Mouse (Mus musculus) MEL (cell line): Measurements from ENCODE around the gene Slc6a3. TPM values are rescaled to one million over a fixed set of nuclear protein-coding genes. Genes with fewer than 3 reads are reported as not detected.
A peak's percentile ranks its signal among the peaks of the same experiment; 100 is the strongest.

Experiments
- DNase-seq: peaks from one replicate; pipeline ENCODE4 v3.0.0; 2011; ENCODE audit warnings: low read depth, low spot score
- H3K27ac ChIP-seq: 2 replicates; pipeline ENCODE4 v1.5.1; 2012; ENCODE audit warnings: low read depth, mild to moderate bottlenecking, control low read depth, low read length, moderate library complexity; ENCODE audit not compliant: control insufficient read depth
- H3K27me3 ChIP-seq, 2 experiments: fragments of 150-350 bp in 1 of 2; sonication (generic) in 1 of 2; 2 replicates each; pipeline ENCODE4 v1.6.1; 2012; ENCODE audit warnings: low read length in 2 of 2, mild to moderate bottlenecking in 2 of 2, improper control_type of control experiment in 1 of 2, moderate library complexity in 1 of 2; ENCODE audit not compliant: insufficient read depth in 2 of 2, control insufficient read depth in 1 of 2
- H3K36me3 ChIP-seq, 2 experiments: 2 replicates each; pipeline ENCODE4 v1.6.1; 2012 to 2014; ENCODE audit warnings: low read length in 2 of 2, improper control_type of control experiment in 1 of 2, inconsistent platforms in 1 of 2, mild to moderate bottlenecking in 1 of 2; ENCODE audit not compliant: insufficient read depth in 2 of 2, control insufficient read depth in 1 of 2
- H3K4me1 ChIP-seq, 2 experiments: fragments of 150-350 bp in 1 of 2; sonication (generic) in 1 of 2; 2 replicates each; pipeline ENCODE4 v1.6.1; 2012; ENCODE audit warnings: low read length in 2 of 2, improper control_type of control experiment in 1 of 2, mild to moderate bottlenecking in 1 of 2; ENCODE audit not compliant: insufficient read depth in 2 of 2, control insufficient read depth in 1 of 2
- H3K4me3 ChIP-seq, 2 experiments: fragments of 150-350 bp in 1 of 2; sonication (generic) in 1 of 2; 2 replicates each; pipeline ENCODE4 v1.5.1; 2012; ENCODE audit warnings: low read depth in 2 of 2, low read length in 2 of 2, mild to moderate bottlenecking in 2 of 2, moderate library complexity in 2 of 2, control low read depth in 1 of 2, improper control_type of control experiment in 1 of 2; ENCODE audit not compliant: control insufficient read depth in 1 of 2, insufficient read depth in 1 of 2
- H3K79me2 ChIP-seq: 2 replicates; pipeline ENCODE4 v1.6.1; 2012; ENCODE audit warnings: mild to moderate bottlenecking, low read length, moderate library complexity; ENCODE audit not compliant: control insufficient read depth, poor library complexity, insufficient read depth
- H3K9ac ChIP-seq: 2 replicates; pipeline ENCODE4 v1.6.1; 2012; ENCODE audit warnings: low read depth, mild to moderate bottlenecking, control low read depth, low read length, moderate library complexity; ENCODE audit not compliant: control insufficient read depth, poor library complexity, severe bottlenecking
- H3K9me3 ChIP-seq: fragments of 150-350 bp; sonication (generic); replicated peaks from 2 replicates; pipeline ENCODE4 v1.6.1; 2012; ENCODE audit warnings: mild to moderate bottlenecking, low read length, improper control_type of control experiment, moderate library complexity; ENCODE audit not compliant: insufficient read depth
- BHLHE40 ChIP-seq: IDR thresholded peaks from 2 replicates; pipeline ENCODE4 v1.6.1; 2012; ENCODE audit warnings: low read depth, mild to moderate bottlenecking, inconsistent platforms, low read length, improper control_type of control experiment, borderline replicate concordance
- E2F4 ChIP-seq: IDR thresholded peaks from 2 replicates; pipeline ENCODE4 v1.6.1; 2011; ENCODE audit warnings: low read depth, low read length, improper control_type of control experiment, borderline replicate concordance
- GABPA ChIP-seq: IDR thresholded peaks from 2 replicates; pipeline ENCODE4 v1.6.1; 2012; ENCODE audit warnings: low read depth, mild to moderate bottlenecking, inconsistent platforms, low read length, improper control_type of control experiment, moderate library complexity
- GATA1 ChIP-seq: IDR thresholded peaks from 2 replicates; pipeline ENCODE4 v1.6.1; 2011; ENCODE audit warnings: low read depth, low read length, improper control_type of control experiment
- HCFC1 ChIP-seq: IDR thresholded peaks from 2 replicates; pipeline ENCODE4 v1.6.1; 2012; ENCODE audit warnings: low read depth, mild to moderate bottlenecking, inconsistent platforms, low read length, improper control_type of control experiment, moderate library complexity
- KAT2A ChIP-seq: conservative IDR thresholded peaks from 2 replicates; pipeline ENCODE4 v1.6.1; 2012; ENCODE audit warnings: low read depth, low read length, improper control_type of control experiment, inconsistent platforms
- MAX ChIP-seq: IDR thresholded peaks from 2 replicates; pipeline ENCODE4 v1.6.1; 2011; ENCODE audit warnings: low read length, improper control_type of control experiment
- MAZ ChIP-seq: IDR thresholded peaks from 2 replicates; pipeline ENCODE4 v1.6.1; 2012; ENCODE audit warnings: low read depth, mild to moderate bottlenecking, inconsistent platforms, low read length, improper control_type of control experiment
- MXI1 ChIP-seq: IDR thresholded peaks from 2 replicates; pipeline ENCODE4 v1.6.1; 2011; ENCODE audit warnings: mild to moderate bottlenecking, low read depth, low read length, improper control_type of control experiment
- MYC ChIP-seq: IDR thresholded peaks from 2 replicates; pipeline ENCODE4 v1.6.1; 2011; ENCODE audit warnings: low read depth, mild to moderate bottlenecking, low read length, improper control_type of control experiment, moderate library complexity
- NELFE ChIP-seq: IDR thresholded peaks from 2 replicates; pipeline ENCODE4 v1.6.1; 2011; ENCODE audit warnings: low read depth, low read length, improper control_type of control experiment
- NRF1 ChIP-seq: IDR thresholded peaks from 2 replicates; pipeline ENCODE4 v1.6.1; 2014; ENCODE audit warnings: low read depth, mild to moderate bottlenecking, inconsistent platforms, low read length, improper control_type of control experiment, moderate library complexity; ENCODE audit not compliant: poor library complexity, insufficient read depth, severe bottlenecking
- POLR2A ChIP-seq, 2 experiments: IDR thresholded peaks; 2 replicates each; pipeline ENCODE4 v1.6.1; 2011 to 2012; ENCODE audit warnings: low read length in 2 of 2, mild to moderate bottlenecking in 2 of 2, control low read depth in 1 of 2, improper control_type of control experiment in 1 of 2, low read depth in 1 of 2, moderate library complexity in 1 of 2; ENCODE audit not compliant: control insufficient read depth in 1 of 2, insufficient read depth in 1 of 2, poor library complexity in 1 of 2
- RCOR1 ChIP-seq: IDR thresholded peaks from 2 replicates; pipeline ENCODE4 v1.6.1; 2012; ENCODE audit warnings: low read depth, mild to moderate bottlenecking, inconsistent platforms, low read length, improper control_type of control experiment
- SIN3A ChIP-seq: IDR thresholded peaks from 2 replicates; pipeline ENCODE4 v1.6.1; 2012; ENCODE audit warnings: low read length, improper control_type of control experiment, inconsistent platforms
- SMC3 ChIP-seq: IDR thresholded peaks from 2 replicates; pipeline ENCODE4 v1.6.1; 2011; ENCODE audit warnings: low read depth, low read length, improper control_type of control experiment
- TAL1 ChIP-seq: IDR thresholded peaks from 2 replicates; pipeline ENCODE4 v1.6.1; 2012; ENCODE audit warnings: mild to moderate bottlenecking, inconsistent platforms, low read length, moderate library complexity, mixed read lengths
- USF1 ChIP-seq: IDR thresholded peaks from 2 replicates; pipeline ENCODE4 v1.6.1; 2014; ENCODE audit warnings: low read depth, mild to moderate bottlenecking, inconsistent platforms, low read length, improper control_type of control experiment, moderate library complexity
- polyA plus RNA-seq, 2 experiments: library from polyadenylated mRNA; stranded (reverse) in 1 of 2; unstranded in 1 of 2; fragments of >175 nt in 1 of 2; fragments of >200 nt in 1 of 2; gene quantifications; 2 replicates each; pipeline versions ENCODE4 v1.2.1 to v1.2.4; 2012; ENCODE audit warnings: low replicate concordance in 2 of 2, low read depth in 1 of 2; ENCODE audit not compliant: insufficient read length in 2 of 2, insufficient read depth in 1 of 2, missing spikeins in 1 of 2
- total RNA-seq: library from RNA; depleted of rRNA; stranded (reverse); fragments of 300-350 nt; gene quantifications from 2 replicates; pipeline ENCODE4 v1.2.3, GENCODE M21; 2012; rRNA removed

Slc6a3 gene
- 0.07 and 0.08 TPM in 2 replicates for total RNA-seq
- under 1 TPM in 1 of 2 experiments, not detected in 1; 0.10 TPM for polyA plus RNA-seq

GRCm38 (mm10) chr13:73536403-73536821 lies at the start of gene Slc6a3:
TSS of gene Slc6a3 (plus strand) at chr13:73536747.
- Histone ChIP-seq H3K4me1 (peaks cover 0 to 15% of the 10 kb centered on the region in 2 experiments; a peak in 3 of 4 replicates), H3K36me3 (peaks cover 0 to 11% of the 10 kb centered on the region in 2 experiments; a peak in 2 of 4 replicates)
- TF ChIP-seq SIN3A (peak; percentile 42; the same call in 1 of the 2 replicates), MAZ (peak; percentile 86; the same call in 1 of the 2 replicates), GABPA (no peak), SMC3 (peak; percentile 11; the same call in 1 of the 2 replicates), MAX (0 out of 2 replicates have a peak, but pooled peaks have one; percentile 18), POLR2A (IDR thresholded peaks at IDR 0.05; ENCODE audit: control insufficient read depth in 1 of 2, insufficient read depth in 1 of 2, low read depth in 1 of 2, low read length in 2 of 2, poor library complexity in 1 of 2) (peak in 1 of 2 experiments; percentile 29; a peak in 1 of 4 replicates), MXI1 (peak; percentile 52), NELFE (no peak), HCFC1 (no peak), NRF1 (0 out of 2 replicates have a peak, but pooled peaks have one; percentile 13)
- TF ChIP-seq, all 39 proteins: peak for 7
- H3K9me3 ChIP-seq: no peaks in the 10 kb centered on the region
- peak; percentile 85 for DNase-seq
- peaks cover 0 to 1% of the 10 kb centered on the region in 2 experiments; a peak in 1 of 4 replicates for H3K27me3 ChIP-seq
- peak within 1 kb of the TSS; percentile 26 for H3K9ac ChIP-seq
- peak within 1 kb of the TSS; percentile 43 to 65 for H3K4me3 ChIP-seq
- H3K27ac ChIP-seq: no peak within 1 kb of the TSS
- H3K79me2 ChIP-seq: no peaks in the 10 kb centered on the region

GRCm38 (mm10) chr13:73488105-73488504 lies 48.4 kb upstream of the Slc6a3 start:
- H3K9ac ChIP-seq: no peak overlapping the region
- DNase-seq: no peak
- TF ChIP-seq MYC (no peak), GATA1 (0 out of 2 replicates have a peak, but pooled peaks have one; percentile 29), TAL1 (no peak), RCOR1 (peak; percentile 89)
- TF ChIP-seq, all 39 proteins: peak for 2
- Histone ChIP-seq H3K79me2 (peaks cover 4% of the 10 kb centered on the region; the same call in 1 of the 2 replicates), H3K4me1 (peaks cover 12 to 24% of the 10 kb centered on the region in 2 experiments), H3K27me3 (no peaks in the 10 kb centered on the region), H3K9me3 (no peaks in the 10 kb centered on the region), H3K36me3 (peaks cover 0 to 21% of the 10 kb centered on the region in 2 experiments), H3K4me3 (no peak overlapping the region), H3K27ac (no peak overlapping the region)

DNA sequence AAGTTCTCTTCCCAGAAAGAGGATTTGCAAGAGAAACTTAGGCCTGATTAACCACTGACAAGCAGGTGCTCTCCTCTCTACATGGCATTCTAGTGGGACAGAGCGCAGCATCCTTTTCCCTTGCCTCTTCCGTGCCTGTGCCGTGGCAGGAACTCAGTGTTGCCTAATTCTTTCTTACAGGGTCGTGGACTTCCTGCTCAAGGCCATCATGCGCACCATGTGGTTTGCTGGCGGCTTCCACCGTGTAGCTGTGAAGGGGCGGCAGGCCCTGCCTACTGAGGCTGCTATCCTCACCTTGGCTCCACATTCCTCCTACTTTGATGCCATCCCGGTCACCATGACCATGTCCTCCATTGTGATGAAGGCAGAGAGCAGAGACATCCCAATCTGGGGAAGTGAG lies 47.8 kb upstream of the Slc6a3 start:
- Histone ChIP-seq H3K36me3 (peaks cover under 1 to 17% of the 10 kb centered on the region in 2 experiments), H3K9ac (no peak overlapping the region), H3K27ac (no peak overlapping the region), H3K9me3 (no peaks in the 10 kb centered on the region), H3K27me3 (no peaks in the 10 kb centered on the region), H3K4me3 (no peak overlapping the region), H3K4me1 (peaks cover 12 to 24% of the 10 kb centered on the region in 2 experiments), H3K79me2 (peaks cover 4% of the 10 kb centered on the region; the same call in 1 of the 2 replicates)
- no peak for TF ChIP-seq GATA1
- no peak for TF ChIP-seq NELFE
- TF ChIP-seq USF1: no peak
- TF ChIP-seq TAL1: no peak
- TF ChIP-seq E2F4: no peak
- no peak for TF ChIP-seq SIN3A
- no peak for TF ChIP-seq BHLHE40
- no peak for TF ChIP-seq KAT2A
- DNase-seq: no peak
